Mouse (Mus musculus) kidney, embryonic 15.5 days (tissue): ENCODE results near the gene Gnao1. TPM values are rescaled to one million over a fixed set of nuclear protein-coding genes. Genes with fewer than 3 reads are reported as not detected.
A peak's percentile ranks its signal among the peaks of the same experiment; 100 is the strongest.

Source experiments
- ATAC-seq: fragments of 200-750 bp; cut with Nextera tagmentation; replicated peaks from 2 replicates; pipeline ENCODE4 v1.8.0; 2017; ENCODE audit warnings: moderate TSS enrichment; ENCODE audit not compliant: low FRiP score
- H3K27ac ChIP-seq: fragments of 300-500 bp; sonication (generic); 2 replicates; pipeline ENCODE4 v1.5.1; 2015; ENCODE audit warnings: mild to moderate bottlenecking, inconsistent platforms
- H3K27me3 ChIP-seq: fragments of 300-500 bp; sonication (generic); 2 replicates; pipeline ENCODE4 v1.6.1; 2015; ENCODE audit warnings: inconsistent platforms
- H3K36me3 ChIP-seq: fragments of 300-500 bp; sonication (generic); 2 replicates; pipeline ENCODE4 v1.6.1; 2015; ENCODE audit warnings: inconsistent platforms
- H3K4me1 ChIP-seq: fragments of 300-500 bp; sonication (generic); 2 replicates; pipeline ENCODE4 v1.6.1; 2015; ENCODE audit warnings: inconsistent platforms
- H3K4me2 ChIP-seq: fragments of 300-500 bp; sonication (generic); 2 replicates; pipeline ENCODE4 v1.6.1; 2015; ENCODE audit warnings: moderate library complexity, mild to moderate bottlenecking, inconsistent platforms
- H3K4me3 ChIP-seq: fragments of 300-500 bp; sonication (generic); replicated peaks from 2 replicates; pipeline ENCODE4 v1.5.1; 2015; ENCODE audit warnings: mild to moderate bottlenecking, inconsistent platforms
- H3K9ac ChIP-seq: fragments of 300-500 bp; sonication (generic); 2 replicates; pipeline ENCODE4 v1.6.1; 2015; ENCODE audit warnings: mild to moderate bottlenecking, inconsistent platforms
- H3K9me3 ChIP-seq: fragments of 300-500 bp; sonication (generic); replicated peaks from 2 replicates; pipeline ENCODE4 v1.6.1; 2016; ENCODE audit warnings: inconsistent platforms
- WGBS: fragments of 180-500 bp; shearing (Covaris S2); methylation state at CpG from one replicate; pipeline ENCODE4 v1.1.7; 2015; ENCODE audit warnings: mixed read lengths; 5-methylcytosine and 5-hydroxymethylcytosine counted together
- polyA plus RNA-seq: library from polyadenylated mRNA; unstranded; fragments of >200 nt; fragmentation: Nextera tagmentation; extraction: Ambion mirVana; gene quantifications from 2 replicates; pipeline ENCODE4 v1.2.1, GENCODE M21; 2015

The Gnao1 gene
- polyA plus RNA-seq, 1 experiment from 2014 or later: 6.0 TPM

DNA sequence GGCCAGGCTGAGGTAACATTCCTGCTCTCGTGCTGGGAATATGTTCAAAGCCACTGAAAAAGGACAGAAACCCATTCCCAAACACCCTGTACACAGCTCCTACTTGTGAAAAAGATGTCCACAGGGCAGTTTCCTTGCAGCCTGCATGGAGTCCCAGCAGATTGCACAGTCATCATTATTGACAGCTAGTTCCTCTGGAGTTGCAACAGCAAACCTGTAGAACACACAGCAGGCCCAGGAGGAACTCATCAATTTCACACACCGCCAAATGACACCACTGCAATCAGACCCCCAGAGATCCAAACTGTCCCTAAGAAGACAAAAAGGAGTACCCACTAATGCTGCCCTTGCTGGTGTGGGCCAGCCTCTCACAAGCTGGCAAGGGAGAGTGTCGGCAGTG lies 175.0 kb downstream of the Gnao1 start:
- Histone ChIP-seq H3K4me2 (no peak overlapping the region), H3K9me3 (no peaks in the 10 kb centered on the region), H3K36me3 (peaks cover 91% of the 10 kb centered on the region), H3K4me3 (no peak overlapping the region), H3K27me3 (no peaks in the 10 kb centered on the region), H3K9ac (no peak overlapping the region), H3K27ac (no peak overlapping the region), H3K4me1 (no peaks in the 10 kb centered on the region)
- ATAC-seq: no peak
- WGBS: 90% methylated on average over 3 of the region's 3 CpGs

DNA sequence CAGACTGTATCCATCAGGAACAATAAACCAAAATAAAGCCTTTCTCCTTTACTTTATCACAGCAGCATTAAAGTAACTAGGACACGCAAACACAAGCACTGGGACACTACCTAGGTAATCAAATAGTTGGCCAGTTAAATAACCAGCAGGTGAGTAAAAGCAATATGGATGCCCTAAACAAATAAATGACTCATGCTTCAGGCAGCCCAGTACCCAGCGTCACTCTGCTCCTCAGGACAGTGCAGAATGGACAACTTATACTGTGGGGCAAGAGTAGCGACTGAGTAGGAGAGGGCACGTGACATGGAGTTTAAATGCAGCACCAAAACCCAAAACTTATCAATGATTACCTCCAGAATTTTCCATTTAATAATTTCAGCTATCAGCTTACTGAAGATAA lies 180.0 kb downstream of the Gnao1 start:
- Histone ChIP-seq H3K27me3 (no peaks in the 10 kb centered on the region), H3K9me3 (peaks cover 5% of the 10 kb centered on the region; the same call in 1 of the 2 replicates), H3K27ac (no peak overlapping the region), H3K9ac (no peak overlapping the region), H3K4me3 (no peak overlapping the region), H3K36me3 (peaks cover 69% of the 10 kb centered on the region), H3K4me1 (no peaks in the 10 kb centered on the region), H3K4me2 (no peak overlapping the region)
- no peak for ATAC-seq
- WGBS: 96% methylated on average over 4 of the region's 4 CpGs

DNA sequence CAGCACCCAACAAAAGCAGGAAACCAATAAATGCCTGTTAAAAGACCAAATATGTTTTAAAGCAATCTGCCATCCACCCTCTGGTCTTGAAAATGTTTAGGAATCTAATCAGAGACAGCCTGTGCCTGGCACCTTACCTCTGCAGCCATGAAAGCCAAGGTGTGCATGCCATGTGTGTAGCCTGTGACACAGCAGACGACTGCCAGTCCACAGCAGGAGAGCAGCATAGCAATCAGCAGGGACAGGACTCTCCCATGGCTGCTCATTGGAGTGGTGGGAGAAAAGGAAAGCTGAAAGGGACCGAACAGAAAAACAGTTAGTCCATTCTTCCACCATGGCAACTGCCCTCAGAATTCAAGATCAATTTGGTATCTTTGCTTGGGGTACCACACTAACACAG lies 189.2 kb downstream of the Gnao1 start:
- no peak overlapping the region for H3K27ac ChIP-seq
- no peaks in the 10 kb centered on the region for H3K9me3 ChIP-seq
- H3K4me1 ChIP-seq: no peaks in the 10 kb centered on the region
- no peak overlapping the region for H3K4me3 ChIP-seq
- H3K36me3 ChIP-seq: peaks cover 66% of the 10 kb centered on the region
- WGBS: 89% methylated on average over 2 of the region's 2 CpGs
- H3K9ac ChIP-seq: no peak overlapping the region
- H3K27me3 ChIP-seq: no peaks in the 10 kb centered on the region
- no peak for ATAC-seq
- H3K4me2 ChIP-seq: no peak overlapping the region

DNA sequence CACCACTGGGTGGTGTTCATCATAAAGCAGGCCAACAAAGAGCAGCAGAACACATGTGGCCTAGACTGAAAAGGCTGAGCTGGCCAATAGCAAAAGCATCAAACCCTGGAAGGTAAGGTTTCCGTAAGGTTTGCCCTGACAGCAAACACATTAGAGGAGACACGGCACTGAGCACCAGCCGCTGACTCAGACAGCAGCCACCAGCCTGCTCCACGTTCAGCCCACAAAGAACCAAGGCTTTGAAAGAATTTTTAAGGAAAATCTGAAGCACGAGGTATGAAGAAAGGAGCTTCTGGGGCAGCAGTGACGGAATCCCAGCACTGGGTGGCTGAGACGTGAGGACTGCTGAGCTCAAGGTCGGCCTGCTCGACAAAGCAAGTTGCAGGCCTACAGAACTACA lies 194.4 kb downstream of the Gnao1 start:
- H3K9ac ChIP-seq: no peak overlapping the region
- no peak overlapping the region for H3K4me2 ChIP-seq
- 92% methylated on average over 9 of the region's 9 CpGs for WGBS
- H3K36me3 ChIP-seq: peaks cover 49% of the 10 kb centered on the region
- no peaks in the 10 kb centered on the region for H3K27me3 ChIP-seq
- H3K4me3 ChIP-seq: no peak overlapping the region
- ATAC-seq: no peak
- H3K4me1 ChIP-seq: peaks cover 8% of the 10 kb centered on the region
- no peak overlapping the region for H3K27ac ChIP-seq
- no peaks in the 10 kb centered on the region for H3K9me3 ChIP-seq

DNA sequence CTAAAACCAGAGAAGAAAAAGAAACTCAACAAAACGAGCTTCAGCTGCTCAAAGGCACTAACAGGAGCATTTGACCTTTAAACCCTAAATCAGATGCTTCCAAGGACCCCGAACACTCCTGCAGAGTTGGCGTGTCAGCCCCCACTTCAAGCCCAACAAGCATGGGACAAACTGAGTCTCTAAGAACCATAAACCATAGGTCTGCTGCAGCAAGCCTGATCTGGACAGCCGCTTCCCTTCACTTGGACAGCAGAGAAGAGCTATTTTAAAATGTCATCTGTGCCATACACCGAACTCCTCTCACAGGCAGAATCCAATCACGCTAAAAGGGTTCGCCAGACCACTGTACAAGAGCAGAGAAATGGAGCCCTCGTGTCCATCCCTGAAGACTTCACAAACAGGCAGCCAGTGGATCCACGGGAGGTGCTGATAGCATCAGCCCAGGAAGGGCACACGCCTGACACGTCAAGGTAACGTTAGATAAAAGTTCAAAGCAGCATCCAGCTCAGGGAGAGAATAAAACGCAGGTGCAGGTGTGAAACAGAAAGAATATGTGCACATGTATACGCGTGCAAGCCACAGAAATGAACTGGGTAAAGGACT lies 199.6 kb downstream of the Gnao1 start:
- Histone ChIP-seq H3K27me3 (no peaks in the 10 kb centered on the region), H3K36me3 (peaks cover 13% of the 10 kb centered on the region), H3K4me3 (no peak overlapping the region), H3K9me3 (no peaks in the 10 kb centered on the region), H3K9ac (no peak overlapping the region), H3K4me1 (peaks cover 38% of the 10 kb centered on the region), H3K27ac (no peak overlapping the region), H3K4me2 (no peak overlapping the region)
- ATAC-seq: no peak
- 48% methylated on average over 15 of the region's 15 CpGs for WGBS

DNA sequence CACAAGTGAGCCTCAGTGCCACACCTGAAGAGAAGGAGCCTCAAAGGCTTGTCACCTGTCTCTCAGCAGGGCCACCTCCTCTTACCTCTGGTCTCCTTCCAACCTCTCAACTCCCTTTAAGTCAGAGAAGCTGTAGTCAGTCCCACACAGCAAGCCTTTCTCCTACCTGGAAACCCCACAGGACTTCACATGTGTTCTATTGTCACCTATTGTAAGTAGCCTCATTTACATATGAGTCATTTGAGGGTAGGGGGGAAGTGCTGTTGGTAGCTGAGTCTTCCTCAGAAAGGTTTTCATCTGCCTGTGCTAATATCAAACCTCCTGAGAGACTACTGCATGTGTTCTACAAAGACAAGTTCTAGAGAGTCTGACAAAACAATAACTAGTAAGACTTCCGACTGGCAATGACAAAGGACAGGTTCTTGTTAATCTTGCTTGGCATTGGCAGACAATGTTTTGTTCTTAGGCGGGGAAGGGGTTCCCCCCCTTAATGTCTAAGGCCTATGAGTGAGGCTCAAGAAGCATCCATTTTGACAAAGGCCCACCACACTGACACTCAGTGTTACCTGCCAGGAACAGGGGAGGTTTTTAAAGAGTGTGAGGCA lies 200.4 kb downstream of the Gnao1 start:
- Histone ChIP-seq H3K27me3 (no peaks in the 10 kb centered on the region), H3K36me3 (peaks cover 7% of the 10 kb centered on the region; the same call in 1 of the 2 replicates), H3K4me3 (no peak overlapping the region), H3K9me3 (no peaks in the 10 kb centered on the region), H3K9ac (no peak overlapping the region), H3K4me2 (peak overlapping the region; percentile 92), H3K4me1 (peaks cover 38% of the 10 kb centered on the region), H3K27ac (no peak overlapping the region)
- ATAC-seq: no peak
- 78% methylated on average over 2 of the region's 2 CpGs for whole genome bisulfite sequencing

DNA sequence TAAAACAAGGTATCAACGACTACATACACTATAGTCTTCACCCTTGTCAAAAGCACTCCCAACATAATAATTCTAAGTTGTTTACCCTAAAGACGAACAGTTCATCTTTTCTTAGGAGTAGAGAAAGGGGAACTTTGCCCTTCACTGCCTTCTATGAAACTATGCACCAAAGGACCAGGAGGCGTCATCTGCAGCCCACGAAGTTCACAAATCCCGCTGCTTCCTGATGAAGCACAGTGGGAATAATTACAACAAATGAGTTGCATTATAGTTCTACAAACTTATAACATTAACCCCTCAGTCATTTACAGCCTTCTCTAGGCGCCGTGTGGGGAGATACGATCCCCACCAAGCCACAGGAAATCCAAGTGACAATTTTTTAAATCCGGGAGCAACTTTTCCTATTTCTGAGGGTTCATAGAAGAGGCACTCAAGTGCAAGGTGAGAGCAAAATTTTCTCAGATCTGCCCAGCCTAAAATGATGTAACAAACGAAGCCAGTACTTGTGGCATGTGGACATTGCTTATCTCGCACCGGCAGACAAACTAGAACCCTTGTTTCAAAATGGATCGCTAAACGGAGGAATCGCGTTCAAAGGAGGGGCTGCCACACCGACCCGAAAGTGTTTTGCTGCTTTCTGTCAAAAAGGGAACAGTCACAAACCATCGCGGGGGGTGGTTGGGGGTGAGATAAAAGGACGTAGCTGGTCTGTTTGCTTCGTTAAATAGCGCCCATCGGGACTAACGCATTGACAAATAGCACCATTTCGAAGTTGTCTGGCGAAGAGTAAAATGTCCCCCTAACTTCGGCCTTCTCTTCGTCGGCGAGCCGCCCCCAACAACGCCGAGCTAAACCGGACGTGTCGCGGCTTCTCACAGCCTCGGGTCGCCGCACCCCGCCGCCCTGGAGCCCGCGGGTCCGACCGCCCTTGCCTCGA lies 201.6 kb downstream of the Gnao1 start:
- peak overlapping the region; percentile 99 for H3K9ac ChIP-seq
- no peak for ATAC-seq
- 3% methylated on average over 48 of the region's 48 CpGs for WGBS

DNA sequence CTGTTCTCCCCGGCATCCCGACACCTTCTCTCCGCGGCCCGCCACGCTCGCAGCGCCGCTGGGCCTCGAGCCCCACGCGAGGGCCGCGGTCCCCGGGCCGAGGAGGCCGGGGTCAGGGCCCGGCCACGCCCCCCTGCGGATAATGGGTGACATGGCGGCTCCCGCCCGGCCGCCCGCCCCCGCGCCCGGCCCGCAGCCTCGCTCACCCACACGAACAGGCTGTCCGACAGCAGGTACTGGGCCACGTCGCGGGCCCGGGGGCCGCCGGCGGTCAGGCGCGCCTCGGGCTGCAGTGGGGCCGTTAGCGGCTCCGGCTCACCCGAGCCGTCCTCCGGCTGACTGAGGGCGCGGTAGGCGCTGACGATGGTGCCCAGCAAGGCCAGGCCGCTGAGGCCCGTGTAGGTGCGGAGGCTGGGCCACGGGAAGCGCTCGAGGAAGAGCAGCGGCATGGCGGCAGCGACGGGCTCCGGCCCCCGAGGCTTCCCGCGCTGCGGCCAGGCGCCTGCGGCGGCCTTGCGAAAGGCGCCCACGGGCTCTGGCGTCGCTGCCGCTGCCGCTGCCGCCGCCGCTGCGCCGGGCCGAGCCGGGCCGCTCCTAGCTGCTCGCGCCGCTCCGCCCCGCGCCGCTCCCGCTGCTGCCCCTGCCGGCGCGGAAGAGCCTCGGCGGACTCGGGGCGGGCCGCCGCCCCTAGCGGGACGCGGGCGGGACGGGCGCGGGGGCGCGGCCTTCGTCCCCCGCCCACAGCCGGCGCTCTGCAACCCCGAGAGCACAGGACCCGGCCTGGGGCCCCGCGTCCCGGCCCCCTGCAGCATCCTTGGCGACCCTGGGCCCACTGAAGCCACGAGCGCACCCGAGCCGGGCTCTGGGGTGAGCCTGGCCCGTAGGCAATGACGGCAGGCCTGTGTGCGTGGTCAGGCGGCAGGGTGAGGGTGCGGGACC lies 202.5 kb downstream of the Gnao1 start, which contains the start of gene Amfr:
Gene Amfr, minus strand, starts transcription at position 830 of the 939 bp plus-strand sequence.
- Histone ChIP-seq H3K27ac (peak within 1 kb of the TSS; percentile 94), H3K4me1 (peaks cover 38% of the 10 kb centered on the region), H3K4me2 (peak within 1 kb of the TSS; percentile 92), H3K27me3 (no peaks in the 10 kb centered on the region), H3K4me3 (peak within 1 kb of the TSS; percentile 98), H3K9me3 (no peaks in the 10 kb centered on the region), H3K36me3 (peaks cover 7% of the 10 kb centered on the region; the same call in 1 of the 2 replicates), H3K9ac (peak within 1 kb of the TSS; percentile 99)
- peak; percentile 95 for ATAC-seq
- WGBS: under 1% methylated on average over 108 of the region's 130 CpGs

More for the DNA sequence above, 201.6 kb downstream of the Gnao1 start:
- H3K27ac ChIP-seq: peak overlapping the region; percentile 94
- peaks cover 7% of the 10 kb centered on the region; the same call in 1 of the 2 replicates for H3K36me3 ChIP-seq
- peak overlapping the region; percentile 92 for H3K4me2 ChIP-seq
- H3K4me1 ChIP-seq: peaks cover 38% of the 10 kb centered on the region
- H3K4me3 ChIP-seq: peak overlapping the region; percentile 98
- H3K9me3 ChIP-seq: no peaks in the 10 kb centered on the region
- H3K27me3 ChIP-seq: no peaks in the 10 kb centered on the region

DNA sequence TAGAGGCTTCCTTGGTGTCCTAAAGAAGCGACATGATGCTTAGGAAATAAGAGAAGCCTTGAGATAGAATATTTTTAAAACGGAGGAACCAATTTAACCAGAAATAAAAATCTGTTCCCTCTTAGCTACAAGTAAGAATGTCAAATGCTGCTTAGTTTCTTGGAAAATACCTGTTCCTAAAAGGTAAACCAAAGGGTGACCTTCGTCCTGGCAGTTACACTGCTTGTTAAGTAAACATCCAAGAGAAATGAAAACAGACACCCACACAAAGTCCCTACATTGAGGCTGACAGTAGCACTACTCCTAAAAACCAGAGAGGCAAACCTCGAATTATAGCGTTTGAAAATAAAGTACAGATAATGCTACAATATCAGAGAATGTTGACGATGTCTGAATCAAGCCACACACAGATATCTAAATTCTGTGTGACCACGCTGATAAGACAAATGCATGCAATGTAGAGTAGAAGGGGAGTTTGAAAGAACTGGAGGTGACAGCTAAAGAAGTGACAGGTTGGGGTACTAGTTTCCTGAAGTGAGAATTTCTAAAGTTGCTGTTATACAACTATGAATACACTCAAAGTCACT lies 203.4 kb downstream of the Gnao1 start:
- peak overlapping the region; percentile 94 for H3K27ac ChIP-seq
- no peak for ATAC-seq
- H3K4me3 ChIP-seq: peak overlapping the region; percentile 98
- no peaks in the 10 kb centered on the region for H3K9me3 ChIP-seq
- peaks cover 9% of the 10 kb centered on the region for H3K36me3 ChIP-seq
- peak overlapping the region; percentile 99 for H3K9ac ChIP-seq
- WGBS: 29% methylated on average over 7 of the region's 7 CpGs
- no peaks in the 10 kb centered on the region for H3K27me3 ChIP-seq
- peak overlapping the region; percentile 92 for H3K4me2 ChIP-seq
- peaks cover 37% of the 10 kb centered on the region for H3K4me1 ChIP-seq
